Mouse (Mus musculus): Measurements from ENCODE around the gene Itgal. TPM values are rescaled to one million over a fixed set of nuclear protein-coding genes. Genes with fewer than 3 reads are reported as not detected.
"Not testable (repeated sequence)": the region's sequence is repeated elsewhere in the genome, so short reads cannot be mapped to it uniquely, and the experiment has no call there.

The Itgal gene
- total RNA-seq, 2 experiments from 2014 or later = 0.10 to 0.35 TPM

GRCm38 (mm10) chr7:127280092-127280491 is 16.0 kb upstream of the Itgal start:
- no peak for DNase-seq

DNA sequence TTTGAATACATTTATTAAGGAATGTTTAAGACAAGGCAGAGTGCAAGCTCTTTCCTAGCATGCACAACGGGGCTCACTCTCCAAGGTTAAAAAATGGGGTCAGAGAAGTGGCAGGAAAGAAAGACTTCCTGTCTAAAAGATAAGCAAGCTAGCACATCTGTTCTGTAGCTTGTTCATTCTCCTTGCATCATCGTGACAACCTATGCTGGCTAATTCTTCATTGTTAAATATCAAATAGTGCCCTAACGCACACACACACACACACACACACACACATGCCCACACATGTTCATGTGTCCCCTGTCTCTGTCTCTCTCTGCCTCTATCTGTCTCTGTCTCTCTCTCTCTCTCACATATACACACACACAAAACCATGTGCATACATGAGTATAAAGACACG is 14.9 kb upstream of the Itgal start:
- DNase-seq = no peak

- DNase-seq = no peak
Measured at GRCm38 (mm10) chr7:127282190-127282589, 13.9 kb upstream of the Itgal start.

DNA sequence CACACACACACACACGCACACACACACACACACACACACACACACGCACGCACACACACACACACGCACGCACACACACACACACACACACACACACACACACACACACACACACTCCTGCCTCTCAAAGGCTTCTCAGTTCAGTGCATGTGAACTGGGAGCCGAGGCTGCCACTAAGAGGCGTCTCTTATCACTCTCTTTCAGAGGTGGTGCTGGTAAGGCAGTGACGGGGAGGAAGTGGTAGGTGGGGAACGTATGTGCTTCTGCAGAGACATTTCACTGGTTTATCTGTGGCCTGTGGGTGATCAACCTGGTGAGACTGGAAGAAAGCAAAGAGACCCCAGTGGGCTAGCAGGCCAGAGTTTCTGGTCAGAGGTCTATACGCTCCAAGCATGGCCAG is 10.9 kb upstream of the Itgal start:
- DNase-seq = no peak

DNA sequence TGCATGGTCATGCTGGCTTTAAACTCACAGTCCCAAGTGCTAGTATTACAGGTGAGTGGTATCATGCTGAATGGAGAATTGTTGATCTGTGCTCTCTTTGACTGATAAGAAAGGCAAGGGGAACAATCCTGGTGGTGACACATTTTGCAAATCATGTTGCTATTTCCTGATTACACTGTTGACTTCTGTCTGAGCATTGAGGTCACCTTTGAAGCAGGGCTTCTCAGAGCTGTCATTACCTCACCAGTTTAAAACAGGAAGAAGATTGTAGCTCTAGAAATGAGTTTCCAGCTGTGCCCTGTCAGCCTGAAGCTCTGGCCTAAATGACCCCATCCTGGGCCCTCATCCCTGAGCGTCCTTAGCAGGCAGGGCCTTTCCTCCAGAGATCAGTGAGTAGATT is 8.1 kb upstream of the Itgal start:
- no peak for DNase-seq

DNA sequence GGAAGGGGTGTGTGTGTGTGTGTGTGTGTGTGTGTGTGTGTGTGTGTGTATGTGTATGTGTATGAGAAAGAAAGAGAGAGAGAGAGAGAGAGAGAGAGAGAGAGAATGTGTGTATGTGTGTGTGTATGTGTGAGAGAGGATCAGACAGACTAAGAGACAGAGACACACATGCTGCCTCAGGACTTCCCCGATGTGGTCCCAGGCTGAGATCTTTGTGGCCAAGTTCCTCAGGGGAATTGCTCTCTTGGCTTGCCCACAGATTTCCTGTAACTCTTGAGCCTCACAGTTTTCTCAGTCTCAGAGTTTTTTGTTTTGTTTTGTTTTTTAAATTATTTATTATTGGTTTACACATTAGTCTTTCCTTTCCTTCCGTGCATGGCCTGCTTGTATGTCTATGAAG is 6.8 kb upstream of the Itgal start:
- DNase-seq = no peak

DNA sequence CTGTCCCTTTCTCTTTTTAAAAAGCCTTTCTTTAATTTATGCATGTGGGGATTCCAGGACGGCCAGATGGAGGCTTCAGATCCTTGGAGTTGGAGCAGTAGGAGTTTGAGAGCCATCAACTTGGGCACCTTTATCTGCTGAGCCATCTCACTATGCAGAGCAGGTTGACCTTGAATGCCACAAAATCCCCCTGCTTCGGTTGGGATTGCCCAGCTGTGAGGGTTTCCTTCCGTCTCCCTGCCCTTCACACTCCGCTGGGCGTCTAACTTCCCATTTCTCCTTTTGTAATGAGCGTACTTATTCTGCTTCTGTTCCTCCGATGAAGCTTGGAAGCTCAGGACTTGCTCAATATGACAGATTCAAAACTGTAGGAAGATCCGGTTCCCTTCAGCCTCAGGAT is 5.9 kb upstream of the Itgal start:
- no peak for DNase-seq

- no peak for DNase-seq
Measured at GRCm38 (mm10) chr7:127296786-127297555, 911 bp downstream of the Itgal start.

GRCm38 (mm10) chr7:127297586-127298193 is 1.6 kb downstream of the Itgal start:
- DNase-seq = no peak

GRCm38 (mm10) chr7:127308431-127308830 is 12.4 kb downstream of the Itgal start:
- no peak for DNase-seq

- peak in 1 of 2 experiments; percentile 36 for DNase-seq
Measured at GRCm38 (mm10) chr7:127308887-127309286, 12.8 kb downstream of the Itgal start.

DNA sequence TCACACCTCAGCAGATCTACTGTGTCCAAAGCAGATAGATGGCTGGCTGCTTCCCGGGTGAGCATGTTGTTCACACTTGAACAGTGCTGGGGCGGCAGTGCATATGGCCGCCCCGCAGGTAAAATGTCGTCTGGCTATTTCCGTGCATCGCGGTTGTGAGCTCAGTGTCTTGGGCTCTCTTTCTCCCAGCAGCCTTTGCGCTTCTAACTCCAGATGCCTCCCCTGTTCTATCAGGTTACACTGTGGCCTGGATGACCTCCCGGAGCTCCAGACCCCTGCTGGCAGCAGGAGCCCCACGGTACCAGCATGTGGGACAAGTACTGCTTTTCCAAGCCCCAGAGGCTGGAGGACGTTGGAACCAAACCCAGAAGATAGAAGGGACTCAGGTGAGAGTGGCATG is 13.9 kb downstream of the Itgal start:
- DNase-seq = no peak

- DNase-seq = no peak
Measured at GRCm38 (mm10) chr7:127313912-127314311, 17.9 kb downstream of the Itgal start.

DNA sequence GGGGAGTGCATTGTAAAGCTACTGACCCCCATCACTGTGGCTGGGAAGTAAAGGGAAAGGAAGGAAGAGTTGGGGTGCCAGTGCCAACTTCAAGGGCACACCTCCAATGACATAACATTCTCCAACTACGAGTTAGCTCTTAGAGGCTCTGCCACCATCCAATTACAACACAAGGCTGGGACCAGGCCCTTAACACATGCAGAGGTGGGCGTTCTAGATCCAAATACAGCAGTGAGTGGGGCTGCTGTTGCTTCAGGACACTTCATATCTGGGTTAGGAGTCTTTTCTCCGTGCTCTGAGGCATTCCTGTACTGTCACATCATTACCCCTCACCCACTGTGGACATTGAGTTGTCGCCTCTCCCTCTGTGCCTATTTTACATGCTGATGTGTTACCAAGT is 25.0 kb downstream of the Itgal start:
- no peak for DNase-seq

DNA sequence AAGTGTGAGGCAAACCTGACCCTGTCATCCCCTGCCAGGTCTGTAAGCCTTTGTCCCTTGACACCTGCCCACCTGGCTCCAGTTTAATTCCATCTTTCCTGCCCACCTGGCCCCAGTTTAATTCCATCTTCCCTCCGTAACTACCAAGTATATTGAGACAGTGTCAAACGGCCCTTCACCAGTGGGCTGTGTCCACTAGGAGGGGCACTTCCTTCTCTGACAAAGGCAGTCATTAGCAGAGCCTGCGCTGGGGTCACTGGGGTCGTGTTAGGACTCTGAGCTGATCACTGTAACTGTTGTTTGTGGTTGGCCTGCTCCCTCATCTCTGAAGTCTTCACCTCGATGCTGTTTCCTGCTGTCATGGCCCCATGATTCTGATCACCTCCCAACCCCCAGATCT is 26.0 kb downstream of the Itgal start:
- no peak for DNase-seq

DNA sequence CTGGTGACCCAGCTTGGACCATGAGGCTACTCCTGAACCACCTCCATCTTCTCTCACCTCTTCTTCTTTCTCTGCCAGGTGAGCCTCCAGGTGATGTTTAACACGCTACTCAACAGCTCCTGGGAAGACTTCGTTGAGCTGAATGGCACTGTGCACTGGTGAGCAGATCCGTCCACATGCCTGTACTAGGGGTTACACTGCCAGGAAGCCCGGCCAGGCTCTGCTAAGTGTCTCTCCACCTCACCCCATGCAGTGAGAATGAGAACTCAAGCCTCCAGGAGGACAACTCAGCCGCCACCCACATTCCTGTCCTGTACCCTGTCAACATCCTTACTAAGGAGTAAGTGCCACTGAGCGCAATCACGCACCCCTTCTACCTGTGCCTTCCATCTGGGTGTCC is 28.9 kb downstream of the Itgal start:
- DNase-seq = no peak

- no peak for DNase-seq
Measured at GRCm38 (mm10) chr7:127325550-127325949, 29.5 kb downstream of the Itgal start.

DNA sequence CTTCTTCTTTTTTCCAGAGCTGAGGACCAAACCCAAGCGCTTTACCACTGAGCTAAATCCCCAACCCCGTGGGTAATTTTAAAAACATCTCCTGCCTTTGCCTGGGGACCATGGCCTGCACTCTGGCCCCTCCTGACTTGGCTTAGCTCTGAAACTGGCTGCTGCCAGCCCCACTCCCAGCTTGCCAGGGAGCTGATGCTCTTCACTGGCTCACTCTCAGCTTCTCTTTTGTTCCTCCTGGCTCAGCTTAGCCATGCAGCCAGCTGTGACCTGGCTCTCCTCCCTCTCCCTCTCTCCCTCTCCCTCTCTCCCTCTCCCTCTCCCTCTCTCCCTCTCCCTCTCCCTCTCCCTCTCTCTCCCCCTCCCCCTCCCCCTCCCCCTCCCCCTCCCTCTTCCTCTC is 30.6 kb downstream of the Itgal start:
- peak; percentile 53 to 70 for DNase-seq

DNA sequence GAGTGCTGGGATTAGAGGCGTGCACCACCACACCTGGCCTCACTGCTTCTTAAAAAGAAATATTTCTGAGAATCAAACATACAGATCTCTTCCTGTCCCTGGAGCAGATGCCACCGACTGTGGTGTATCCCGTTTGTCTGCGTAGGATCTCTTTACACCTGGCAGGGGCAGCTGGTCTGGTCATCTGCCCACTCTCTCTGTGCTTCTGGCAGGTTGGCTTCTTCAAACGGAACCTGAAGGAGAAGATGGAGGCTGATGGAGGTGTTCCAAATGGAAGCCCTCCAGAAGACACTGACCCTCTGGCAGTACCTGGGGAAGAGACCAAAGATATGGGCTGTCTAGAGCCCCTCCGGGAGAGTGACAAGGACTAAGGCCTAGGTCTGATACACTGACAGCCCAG is 37.2 kb downstream of the Itgal start:
- DNase-seq = no peak

DNA sequence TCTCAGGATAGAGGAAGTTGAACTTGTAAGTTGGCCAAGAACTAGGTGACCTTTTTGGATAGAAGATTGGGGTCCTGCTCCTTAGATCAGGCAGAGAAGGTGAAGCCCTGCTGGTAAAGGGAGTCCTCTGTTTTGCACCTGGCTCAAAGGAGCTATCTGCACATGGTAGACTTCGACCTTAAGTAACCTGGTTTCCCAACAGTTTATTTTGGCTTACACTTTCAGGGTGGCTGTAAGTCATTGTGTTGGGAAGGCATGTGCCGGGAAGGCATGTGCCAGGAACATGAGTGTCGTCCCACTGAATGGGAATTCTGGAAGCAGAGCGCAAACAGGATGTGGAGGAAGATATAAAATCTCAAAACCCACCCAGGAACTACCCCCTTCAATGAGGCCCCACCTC is 39.5 kb downstream of the Itgal start:
- no peak for DNase-seq

- DNase-seq = no peak
Measured at GRCm38 (mm10) chr7:127337636-127338035, 41.6 kb downstream of the Itgal start.

GRCm38 (mm10) chr7:127341356-127341755 is 45.3 kb downstream of the Itgal start:
- no peak for DNase-seq

- not testable (repeated sequence) for DNase-seq
Measured at GRCm38 (mm10) chr7:127341861-127342260, 45.8 kb downstream of the Itgal start.

DNA sequence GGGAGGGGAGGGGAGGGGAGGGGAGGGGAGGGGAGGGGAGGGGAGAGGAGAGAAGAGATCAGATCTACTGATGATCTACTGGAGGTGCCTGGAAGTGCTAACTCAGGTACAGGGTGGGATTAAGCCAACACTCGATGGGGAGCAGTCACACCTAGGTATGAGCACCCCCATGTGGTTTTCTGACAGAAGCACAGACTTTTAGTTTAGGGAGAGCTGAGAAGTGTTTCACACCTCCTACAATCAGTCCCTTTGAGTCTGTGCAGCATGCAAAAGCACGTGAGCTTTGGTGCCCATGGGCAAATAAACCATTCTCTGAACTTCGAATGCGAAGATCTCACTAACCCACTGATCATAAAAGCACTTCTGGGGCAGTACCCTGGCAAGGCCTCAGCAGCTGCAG is 46.3 kb downstream of the Itgal start:
- DNase-seq = no peak

All from layer of hippocampus, postnatal 36 days (tissue).